Mouse (Mus musculus) liver, postnatal 0 days (tissue): Measurements from ENCODE around the gene Elf4. TPM values are rescaled to one million over a fixed set of nuclear protein-coding genes. Genes with fewer than 3 reads are reported as not detected.

ENCODE experiments used
- ATAC-seq: fragments of 200-750 bp; cut with Nextera tagmentation; 2 replicates; pipeline ENCODE4 v1.8.0; 2017; ENCODE audit warnings: mild to moderate bottlenecking, moderate library complexity
- DNase-seq: peaks from one replicate; pipeline ENCODE4 v3.0.0-alpha.2; 2016
- H3K27ac ChIP-seq: fragments of 300-500 bp; sonication (generic); 2 replicates; pipeline ENCODE4 v1.5.1; 2014; ENCODE audit warnings: antibody characterized with exemption, moderate library complexity, mild to moderate bottlenecking, low read depth
- H3K27me3 ChIP-seq: fragments of 300-500 bp; sonication (generic); 2 replicates; pipeline ENCODE4 v1.6.1; 2014; ENCODE audit warnings: low read length, control low read depth, mixed read lengths; ENCODE audit not compliant: insufficient read depth
- H3K36me3 ChIP-seq: fragments of 300-500 bp; sonication (generic); replicated peaks from 2 replicates; pipeline ENCODE4 v1.6.1; 2014; ENCODE audit warnings: mild to moderate bottlenecking, control low read depth, low read length, moderate library complexity, mixed read lengths; ENCODE audit not compliant: insufficient read depth
- H3K4me1 ChIP-seq: fragments of 300-500 bp; sonication (generic); 2 replicates; pipeline ENCODE4 v1.6.1; 2014; ENCODE audit warnings: antibody characterized with exemption, mild to moderate bottlenecking, control low read depth; ENCODE audit not compliant: insufficient read depth
- H3K4me2 ChIP-seq: fragments of 300-500 bp; sonication (generic); 2 replicates; pipeline ENCODE4 v1.6.1; 2014; ENCODE audit warnings: low read depth, mild to moderate bottlenecking, low read length, moderate library complexity, mixed read lengths
- H3K4me3 ChIP-seq: fragments of 300-500 bp; sonication (generic); 2 replicates; pipeline ENCODE4 v1.5.1; 2014; ENCODE audit warnings: low read depth, low read length
- H3K9ac ChIP-seq: fragments of 300-500 bp; sonication (generic); replicated peaks from 2 replicates; pipeline ENCODE4 v1.6.1; 2014; ENCODE audit warnings: mild to moderate bottlenecking, moderate library complexity
- H3K9me3 ChIP-seq: fragments of 300-500 bp; sonication (generic); 2 replicates; pipeline ENCODE4 v1.6.1; 2016; ENCODE audit warnings: mild to moderate bottlenecking, control low read depth, low read length, mixed read lengths
- CTCF ChIP-seq: sonication (generic); IDR thresholded peaks from 2 replicates; pipeline ENCODE4 v1.5.1; 2016; ENCODE audit warnings: antibody characterized with exemption, low read depth
- EP300 ChIP-seq: IDR thresholded peaks from 2 replicates; pipeline ENCODE4 v1.6.1; 2016; ENCODE audit warnings: antibody characterized with exemption, low read depth, mild to moderate bottlenecking
- WGBS: fragments of 180-500 bp; shearing (Covaris S2); extraction: QIAGEN DNeasy Blood & Tissue Kit; methylation state at CpG from one replicate; pipeline ENCODE4 v1.1.7; 2014; ENCODE audit not compliant: insufficient replicate concordance; 5-methylcytosine and 5-hydroxymethylcytosine counted together
- polyA plus RNA-seq: library from polyadenylated mRNA; unstranded; fragments of >200 nt; fragmentation: Nextera tagmentation; extraction: Ambion mirVana; gene quantifications from 2 replicates; pipeline ENCODE4 v1.2.1, GENCODE M21; 2015

The Elf4 gene
- polyA plus RNA-seq, 1 experiment from 2014 or later = 1.5 TPM

GRCm38 (mm10) chrX:48424583-48424982 lies 38.3 kb downstream of the Elf4 start:
- Histone ChIP-seq H3K27me3 (no peaks in the 10 kb centered on the region), H3K27ac (peak overlapping the region; percentile 69), H3K4me2 (peak overlapping the region; percentile 64), H3K9ac (no peak overlapping the region), H3K9me3 (no peaks in the 10 kb centered on the region), H3K4me1 (peaks cover 2% of the 10 kb centered on the region; the same call in 1 of the 2 replicates), H3K4me3 (peak overlapping the region; percentile 24; the same call in 1 of the 2 replicates), H3K36me3 (peaks cover 4% of the 10 kb centered on the region; the same call in 1 of the 2 replicates)
- TF ChIP-seq CTCF = peak; percentile 31
- TF ChIP-seq EP300 = no peak
- ATAC-seq (peak; percentile 68), DNase-seq (peak; percentile 52)
- WGBS = 29% methylated on average over 3 of the region's 3 CpGs

DNA sequence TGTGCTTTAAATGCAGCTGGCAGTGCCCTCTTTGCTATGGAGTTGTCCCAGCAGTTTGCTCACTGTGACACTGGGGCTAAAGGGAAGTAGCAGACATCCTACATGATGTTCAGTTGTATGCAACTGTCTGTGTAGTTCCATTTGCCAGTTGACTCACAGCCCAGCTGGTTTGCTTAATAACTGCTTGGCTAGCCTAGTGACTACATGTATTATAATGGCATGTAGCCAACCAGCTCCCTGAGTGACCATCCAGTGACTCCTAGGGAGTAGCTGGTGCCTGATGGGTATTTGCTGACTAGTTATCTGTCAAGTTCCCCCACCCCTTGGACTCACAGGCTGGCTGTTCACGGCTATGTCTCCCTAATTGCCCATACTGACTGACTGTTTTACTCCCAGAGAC lies 39.3 kb downstream of the Elf4 start:
- no peaks in the 10 kb centered on the region for H3K9me3 ChIP-seq
- H3K27ac ChIP-seq = peak overlapping the region; percentile 69
- H3K4me2 ChIP-seq = no peak overlapping the region
- WGBS = 45% methylated on average over 1 of the region's 1 CpGs
- no peak overlapping the region for H3K4me3 ChIP-seq
- no peak for TF ChIP-seq EP300
- TF ChIP-seq CTCF = no peak
- H3K4me1 ChIP-seq = peaks cover 2% of the 10 kb centered on the region; the same call in 1 of the 2 replicates
- H3K9ac ChIP-seq = no peak overlapping the region
- no peak for ATAC-seq
- no peak for DNase-seq
- H3K27me3 ChIP-seq = no peaks in the 10 kb centered on the region
- H3K36me3 ChIP-seq = peaks cover 4% of the 10 kb centered on the region; the same call in 1 of the 2 replicates

DNA sequence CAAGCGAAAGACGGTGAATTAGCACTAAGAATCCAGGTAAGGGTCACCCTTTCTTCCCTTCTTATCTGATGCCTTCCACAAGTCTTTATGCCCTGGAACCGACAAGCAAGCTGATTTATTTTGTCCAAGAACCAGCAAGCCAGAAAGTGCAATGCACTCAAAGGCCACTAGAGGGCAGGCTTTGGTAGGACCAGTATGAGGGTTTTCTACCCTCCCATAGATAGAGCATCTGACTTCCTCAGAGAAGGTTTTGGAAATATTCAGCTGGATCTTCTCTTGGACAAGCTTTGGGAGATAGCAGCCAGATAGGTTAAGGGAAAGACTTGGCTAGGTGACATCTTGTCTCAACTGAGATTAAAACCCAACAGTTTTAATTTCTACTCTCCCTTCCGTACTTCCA lies 39.9 kb downstream of the Elf4 start:
- DNase-seq = peak; percentile 71
- H3K27ac ChIP-seq = no peak overlapping the region
- TF ChIP-seq EP300 (no peak), CTCF (peak; percentile 92)

DNA sequence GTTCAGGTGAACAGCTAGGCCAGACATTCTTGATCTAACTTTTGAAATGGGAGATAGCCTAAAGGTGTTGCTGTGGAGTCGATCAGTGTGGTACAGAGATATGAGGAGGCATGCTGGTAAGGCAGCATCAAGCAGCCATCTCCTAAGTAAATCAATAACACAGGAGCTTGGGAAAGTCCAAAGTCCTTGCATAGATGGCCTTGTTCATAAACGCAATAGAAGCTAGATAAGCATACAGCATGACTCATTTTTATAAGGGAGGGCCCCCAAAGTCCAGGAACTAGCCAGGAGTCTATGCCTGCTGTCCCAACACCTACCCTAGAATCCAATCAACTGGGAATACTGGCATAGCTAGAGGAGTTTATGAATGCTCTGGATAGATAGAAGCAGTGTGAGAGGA lies 44.5 kb downstream of the Elf4 start:
- H3K36me3 ChIP-seq = peaks cover 12% of the 10 kb centered on the region; the same call in 1 of the 2 replicates
- 72% methylated on average over 2 of the region's 2 CpGs for WGBS
- H3K9me3 ChIP-seq = no peaks in the 10 kb centered on the region
- no peak overlapping the region for H3K9ac ChIP-seq
- H3K27ac ChIP-seq = no peak overlapping the region
- H3K4me1 ChIP-seq = no peaks in the 10 kb centered on the region
- DNase-seq (no peak), ATAC-seq (no peak)
- H3K4me2 ChIP-seq = no peak overlapping the region
- H3K4me3 ChIP-seq = no peak overlapping the region
- TF ChIP-seq CTCF (no peak), EP300 (no peak)
- no peaks in the 10 kb centered on the region for H3K27me3 ChIP-seq

More for the DNA sequence above, 39.9 kb downstream of the Elf4 start:
- no peaks in the 10 kb centered on the region for H3K9me3 ChIP-seq
- no peak overlapping the region for H3K9ac ChIP-seq
- H3K4me1 ChIP-seq = peaks cover 2% of the 10 kb centered on the region; the same call in 1 of the 2 replicates
- H3K36me3 ChIP-seq = peaks cover 7% of the 10 kb centered on the region; the same call in 1 of the 2 replicates
- WGBS = 38% methylated on average over 4 of the region's 4 CpGs
- H3K4me3 ChIP-seq = no peak overlapping the region
- ATAC-seq = no peak
- H3K27me3 ChIP-seq = no peaks in the 10 kb centered on the region
- no peak overlapping the region for H3K4me2 ChIP-seq

- DNase-seq (no peak), ATAC-seq (no peak)
- no peak overlapping the region for H3K4me2 ChIP-seq
- no peak overlapping the region for H3K4me3 ChIP-seq
- no peak for TF ChIP-seq CTCF
- TF ChIP-seq EP300 = no peak
- no peaks in the 10 kb centered on the region for H3K4me1 ChIP-seq
- H3K27me3 ChIP-seq = no peaks in the 10 kb centered on the region
- H3K9me3 ChIP-seq = no peaks in the 10 kb centered on the region
- WGBS = 84% methylated on average over 5 of the region's 5 CpGs
- no peak overlapping the region for H3K27ac ChIP-seq
- H3K9ac ChIP-seq = no peak overlapping the region
- 0 out of 2 replicates have a peak, but pooled peaks cover 8% of the 10 kb centered on the region for H3K36me3 ChIP-seq
Measured at GRCm38 (mm10) chrX:48414291-48414690, 48.6 kb downstream of the Elf4 start.

DNA sequence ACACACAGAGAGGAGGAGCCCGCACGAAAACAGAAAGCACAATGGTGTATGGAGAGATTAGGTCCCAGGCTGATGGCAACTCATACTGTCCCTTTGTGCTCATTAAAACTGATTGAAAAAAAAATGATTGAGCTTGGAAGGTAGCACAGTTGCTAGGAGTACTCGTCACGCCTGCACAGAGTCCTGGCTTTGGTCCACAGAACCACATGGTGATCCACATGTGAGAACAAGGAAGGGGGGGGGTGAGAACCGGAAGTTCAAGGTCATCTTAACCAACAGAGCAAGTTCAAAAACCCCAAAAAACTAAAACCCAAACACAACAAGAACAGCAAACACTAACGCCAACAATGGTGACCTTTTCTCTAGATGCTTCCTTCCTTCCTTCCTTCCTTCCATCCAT lies 50.3 kb downstream of the Elf4 start:
- Histone ChIP-seq H3K27me3 (no peaks in the 10 kb centered on the region), H3K9me3 (no peaks in the 10 kb centered on the region), H3K4me2 (no peak overlapping the region), H3K27ac (no peak overlapping the region), H3K36me3 (0 out of 2 replicates have a peak, but pooled peaks cover 5% of the 10 kb centered on the region), H3K4me1 (no peaks in the 10 kb centered on the region), H3K4me3 (no peak overlapping the region), H3K9ac (no peak overlapping the region)
- TF ChIP-seq EP300 = no peak
- TF ChIP-seq CTCF = no peak
- no peak for DNase-seq
- 71% methylated on average over 6 of the region's 6 CpGs for WGBS
- ATAC-seq = no peak
